Mouse (Mus musculus) ES-E14 (cell line): ENCODE results near the gene Usp3.

ENCODE experiments used
- CHD2 ChIP-seq: IDR thresholded peaks from 2 replicates; pipeline ENCODE4 v1.6.1; 2014; ENCODE audit warnings: mild to moderate bottlenecking, low read depth, low read length, inconsistent platforms
- MAFK ChIP-seq: IDR thresholded peaks from 2 replicates; pipeline ENCODE4 v1.6.1; 2014; ENCODE audit warnings: mild to moderate bottlenecking, low read depth, low read length, inconsistent platforms; ENCODE audit not compliant: insufficient read depth
- ZC3H11A ChIP-seq: IDR thresholded peaks from 2 replicates; pipeline ENCODE4 v1.6.1; 2012; ENCODE audit warnings: low read depth, mild to moderate bottlenecking, inconsistent platforms, low read length, borderline replicate concordance
- ZNF384 ChIP-seq: IDR thresholded peaks from 2 replicates; pipeline ENCODE4 v1.6.1; 2012; ENCODE audit warnings: low read depth, low read length, inconsistent platforms

GRCm38 (mm10) chr9:66594061-66594460, 1.1 kb upstream of the Usp3 start:
- TF ChIP-seq ZNF384 (no peak), ZC3H11A (no peak), MAFK (no peak), CHD2 (no peak)
